Mouse (Mus musculus): ENCODE measurements at regions not wholly inside any gene's neighbourhood (a gene's known extent, or its start where the extent isn't known, plus 50 kb on each side); places are given as distances from the start of the nearest gene placed in this dataset.

DNA sequence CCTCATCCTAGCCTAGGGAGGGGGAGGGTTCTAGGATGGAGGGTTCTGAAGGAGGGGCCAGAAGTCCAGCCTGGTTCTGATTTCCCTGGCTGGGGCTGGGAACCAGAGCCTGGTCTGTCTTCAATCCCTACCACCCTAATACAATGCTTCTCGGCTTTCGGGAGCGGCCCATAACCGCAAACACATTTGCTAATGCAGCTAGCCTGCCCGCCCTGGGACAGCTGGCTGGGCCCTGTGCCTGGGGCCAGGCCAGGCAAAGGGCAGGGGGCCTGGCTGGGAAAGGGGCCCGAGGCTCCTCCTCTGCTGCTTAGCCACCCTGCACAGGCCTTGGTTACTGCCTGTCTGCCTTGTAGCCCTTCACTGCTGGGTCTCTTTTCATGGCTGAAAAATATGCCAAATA lies 74.9 kb downstream of the Pja1 start:
- Histone ChIP-seq H3K4me2 (ENCODE audit: low read length) (no peak overlapping the region), H3K36me3 (ENCODE audit: control insufficient read depth, insufficient read depth) (no peaks in the 10 kb centered on the region), H3K27me3 (replicated peaks; ENCODE audit: control insufficient read depth, insufficient read depth, low read length) (peaks cover 2% of the 10 kb centered on the region; the same call in 1 of the 2 replicates), H3K9ac (replicated peaks; ENCODE audit: low read depth, low read length) (no peak overlapping the region), H3K4me1 (replicated peaks; ENCODE audit: control insufficient read depth, insufficient read depth, low read length) (0 out of 2 replicates have a peak, but pooled peaks cover under 1% of the 10 kb centered on the region), H3K9me3 (ENCODE audit: control insufficient read depth, low read length) (no peaks in the 10 kb centered on the region), H3K4me3 (replicated peaks; ENCODE audit: low read length) (no peak overlapping the region), H3K27ac (ENCODE audit: low read length) (no peak overlapping the region)
- 59% methylated on average over 6 of the region's 6 CpGs for WGBS
- no peak for ATAC-seq

DNA sequence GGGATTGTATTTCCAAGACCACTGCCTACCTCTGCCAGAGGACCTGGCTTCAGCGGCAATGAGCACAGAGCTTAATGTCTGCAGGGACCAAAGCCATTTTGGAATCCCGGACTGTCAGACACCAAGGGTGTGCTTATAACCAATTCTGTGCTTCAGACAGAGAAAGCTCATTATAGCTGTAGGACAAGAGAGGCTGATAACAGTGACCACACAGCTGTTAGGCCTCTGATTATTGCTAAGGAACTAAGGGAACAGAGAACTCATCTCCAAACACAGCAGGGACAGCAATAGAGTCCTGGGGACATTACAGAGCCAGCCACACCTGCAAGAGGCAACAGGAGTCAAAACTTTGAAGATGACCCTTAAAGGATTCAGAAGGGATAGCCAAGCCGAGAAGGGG lies 76.0 kb downstream of the Pja1 start:
- Histone ChIP-seq H3K9ac (replicated peaks; ENCODE audit: low read depth, low read length) (no peak overlapping the region), H3K4me1 (replicated peaks; ENCODE audit: control insufficient read depth, insufficient read depth, low read length) (0 out of 2 replicates have a peak, but pooled peaks cover 2% of the 10 kb centered on the region), H3K36me3 (ENCODE audit: control insufficient read depth, insufficient read depth) (no peaks in the 10 kb centered on the region), H3K4me2 (ENCODE audit: low read length) (no peak overlapping the region), H3K27me3 (replicated peaks; ENCODE audit: control insufficient read depth, insufficient read depth, low read length) (peaks cover 2% of the 10 kb centered on the region; the same call in 1 of the 2 replicates), H3K9me3 (ENCODE audit: control insufficient read depth, low read length) (no peaks in the 10 kb centered on the region), H3K4me3 (replicated peaks; ENCODE audit: low read length) (no peak overlapping the region), H3K27ac (ENCODE audit: low read length) (no peak overlapping the region)
- 84% methylated on average over 3 of the region's 3 CpGs for WGBS
- ATAC-seq: no peak

DNA sequence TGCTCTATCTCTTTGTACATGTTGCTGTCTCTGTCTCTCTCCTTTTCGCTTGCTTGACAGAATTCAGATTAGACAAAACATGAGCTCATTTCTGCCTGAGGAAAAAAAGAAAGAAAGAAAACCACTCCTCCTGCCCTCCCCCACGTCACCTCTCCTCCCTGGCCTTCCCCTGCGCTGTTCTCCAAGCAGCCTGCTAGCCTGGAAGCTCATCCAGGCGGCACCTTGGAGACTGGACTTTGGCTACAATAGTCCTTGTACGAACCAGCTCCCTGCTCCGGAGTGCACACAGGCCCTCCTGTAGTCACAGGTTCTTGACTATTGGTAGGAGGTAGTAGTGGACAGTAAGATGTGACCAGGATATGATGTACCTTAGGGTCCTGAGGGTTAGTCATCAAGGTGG lies 79.4 kb downstream of the Pja1 start:
- Histone ChIP-seq H3K27ac (ENCODE audit: low read length) (no peak overlapping the region), H3K4me2 (ENCODE audit: low read length) (no peak overlapping the region), H3K4me3 (replicated peaks; ENCODE audit: low read length) (no peak overlapping the region), H3K36me3 (ENCODE audit: control insufficient read depth, insufficient read depth) (no peaks in the 10 kb centered on the region), H3K9ac (replicated peaks; ENCODE audit: low read depth, low read length) (no peak overlapping the region), H3K27me3 (replicated peaks; ENCODE audit: control insufficient read depth, insufficient read depth, low read length) (peaks cover 7% of the 10 kb centered on the region; the same call in 1 of the 2 replicates), H3K4me1 (replicated peaks; ENCODE audit: control insufficient read depth, insufficient read depth, low read length) (0 out of 2 replicates have a peak, but pooled peaks cover 2% of the 10 kb centered on the region), H3K9me3 (ENCODE audit: control insufficient read depth, low read length) (no peaks in the 10 kb centered on the region)
- 64% methylated on average over 6 of the region's 6 CpGs for WGBS
- ATAC-seq: no peak

DNA sequence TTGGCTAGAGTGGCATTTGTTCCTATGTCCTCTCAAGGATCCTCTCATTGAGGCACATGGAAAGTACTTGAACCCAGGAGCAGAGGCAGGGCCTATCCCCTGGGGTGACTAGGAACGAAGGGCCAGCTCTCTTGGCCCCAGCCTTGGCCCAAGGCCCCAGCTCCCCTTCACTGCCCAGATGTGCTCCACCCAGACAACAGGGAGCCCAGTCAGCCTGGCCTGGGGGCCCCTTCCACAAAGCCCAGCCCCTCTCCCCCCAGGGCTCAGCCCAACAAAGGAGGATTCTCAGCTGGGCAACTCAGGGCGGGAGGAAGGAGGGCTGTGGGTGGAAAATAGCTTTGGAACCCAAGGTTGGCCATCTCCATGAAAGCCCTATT lies 80.6 kb downstream of the Pja1 start:
- Histone ChIP-seq H3K4me3 (replicated peaks; ENCODE audit: low read length) (no peak overlapping the region), H3K9ac (replicated peaks; ENCODE audit: low read depth, low read length) (no peak overlapping the region), H3K27ac (ENCODE audit: low read length) (no peak overlapping the region), H3K4me1 (replicated peaks; ENCODE audit: control insufficient read depth, insufficient read depth, low read length) (0 out of 2 replicates have a peak, but pooled peaks cover 2% of the 10 kb centered on the region), H3K27me3 (replicated peaks; ENCODE audit: control insufficient read depth, insufficient read depth, low read length) (peaks cover 7% of the 10 kb centered on the region; the same call in 1 of the 2 replicates), H3K9me3 (ENCODE audit: control insufficient read depth, low read length) (no peaks in the 10 kb centered on the region), H3K36me3 (ENCODE audit: control insufficient read depth, insufficient read depth) (no peaks in the 10 kb centered on the region), H3K4me2 (ENCODE audit: low read length) (no peak overlapping the region)
- ATAC-seq: no peak
- 70% methylated on average over 2 of the region's 2 CpGs for WGBS

DNA sequence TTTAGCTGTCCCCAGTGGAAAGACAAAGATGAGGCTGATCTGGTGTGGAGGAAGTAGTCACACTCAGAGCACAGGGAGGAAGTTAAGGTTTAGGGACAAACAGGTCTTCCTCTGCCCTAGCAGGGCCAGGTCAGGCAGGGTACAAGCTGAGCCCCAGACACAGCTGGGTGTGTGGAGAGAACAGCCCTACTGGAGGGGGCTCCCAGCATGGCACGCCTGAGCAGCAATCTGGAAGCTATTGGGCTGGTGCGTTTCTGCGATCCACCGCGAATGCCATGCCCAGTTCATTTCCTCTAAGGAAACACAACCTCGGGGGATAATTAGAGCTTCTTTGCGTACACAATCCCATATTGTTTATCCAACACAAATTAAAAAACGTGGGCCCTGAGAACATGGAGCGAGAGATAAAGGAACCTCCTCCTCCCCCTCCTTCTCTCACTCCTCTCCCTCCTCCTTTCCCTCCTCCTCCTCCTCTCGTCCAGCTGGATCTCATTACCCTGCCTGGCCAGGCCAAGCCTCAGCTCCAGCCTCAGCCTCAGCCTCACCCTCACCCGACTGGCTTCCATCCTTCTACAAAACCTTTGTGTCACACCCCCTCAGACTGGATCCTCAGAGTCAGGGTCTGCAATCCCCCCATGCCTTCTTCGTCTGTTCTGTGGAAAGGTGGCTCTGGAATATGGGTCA lies 81.2 kb downstream of the Pja1 start:
- Histone ChIP-seq H3K4me3 (replicated peaks; ENCODE audit: low read length) (no peak overlapping the region), H3K4me1 (replicated peaks; ENCODE audit: control insufficient read depth, insufficient read depth, low read length) (0 out of 2 replicates have a peak, but pooled peaks cover 2% of the 10 kb centered on the region), H3K36me3 (ENCODE audit: control insufficient read depth, insufficient read depth) (no peaks in the 10 kb centered on the region), H3K27me3 (replicated peaks; ENCODE audit: control insufficient read depth, insufficient read depth, low read length) (peaks cover 7% of the 10 kb centered on the region; the same call in 1 of the 2 replicates), H3K27ac (ENCODE audit: low read length) (no peak overlapping the region), H3K9ac (replicated peaks; ENCODE audit: low read depth, low read length) (no peak overlapping the region), H3K9me3 (ENCODE audit: control insufficient read depth, low read length) (no peaks in the 10 kb centered on the region), H3K4me2 (ENCODE audit: low read length) (no peak overlapping the region)
- 37% methylated on average over 12 of the region's 12 CpGs for WGBS
- ATAC-seq: no peak

DNA sequence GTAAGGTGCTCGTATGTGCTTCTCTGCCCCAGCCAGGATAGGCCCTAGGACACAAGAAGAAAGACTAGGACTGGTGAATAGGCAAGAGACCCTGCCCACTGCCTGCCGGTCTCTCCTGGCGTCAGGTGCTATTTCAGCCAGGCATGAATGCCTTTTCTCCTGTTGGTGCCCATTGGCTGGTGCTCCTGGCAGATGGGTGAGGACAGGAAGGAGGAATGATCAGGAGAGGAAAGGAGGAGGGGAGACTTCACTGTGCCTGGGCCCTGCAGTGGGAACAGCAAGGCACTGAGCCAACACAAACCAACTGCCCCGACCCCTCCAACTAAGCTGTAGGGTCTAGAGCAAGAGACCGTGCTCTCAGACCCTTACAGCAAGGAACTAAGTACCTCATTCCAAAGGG lies 100.4 kb downstream of the Pja1 start:
- Histone ChIP-seq H3K9ac (replicated peaks; ENCODE audit: low read depth, low read length) (no peak overlapping the region), H3K4me2 (ENCODE audit: low read length) (no peak overlapping the region), H3K4me1 (replicated peaks; ENCODE audit: control insufficient read depth, insufficient read depth, low read length) (no peaks in the 10 kb centered on the region), H3K9me3 (ENCODE audit: control insufficient read depth, low read length) (no peaks in the 10 kb centered on the region), H3K4me3 (replicated peaks; ENCODE audit: low read length) (no peak overlapping the region), H3K27ac (ENCODE audit: low read length) (no peak overlapping the region), H3K27me3 (replicated peaks; ENCODE audit: control insufficient read depth, insufficient read depth, low read length) (no peaks in the 10 kb centered on the region), H3K36me3 (ENCODE audit: control insufficient read depth, insufficient read depth) (no peaks in the 10 kb centered on the region)
- 86% methylated on average over 5 of the region's 5 CpGs for WGBS
- ATAC-seq: no peak

DNA sequence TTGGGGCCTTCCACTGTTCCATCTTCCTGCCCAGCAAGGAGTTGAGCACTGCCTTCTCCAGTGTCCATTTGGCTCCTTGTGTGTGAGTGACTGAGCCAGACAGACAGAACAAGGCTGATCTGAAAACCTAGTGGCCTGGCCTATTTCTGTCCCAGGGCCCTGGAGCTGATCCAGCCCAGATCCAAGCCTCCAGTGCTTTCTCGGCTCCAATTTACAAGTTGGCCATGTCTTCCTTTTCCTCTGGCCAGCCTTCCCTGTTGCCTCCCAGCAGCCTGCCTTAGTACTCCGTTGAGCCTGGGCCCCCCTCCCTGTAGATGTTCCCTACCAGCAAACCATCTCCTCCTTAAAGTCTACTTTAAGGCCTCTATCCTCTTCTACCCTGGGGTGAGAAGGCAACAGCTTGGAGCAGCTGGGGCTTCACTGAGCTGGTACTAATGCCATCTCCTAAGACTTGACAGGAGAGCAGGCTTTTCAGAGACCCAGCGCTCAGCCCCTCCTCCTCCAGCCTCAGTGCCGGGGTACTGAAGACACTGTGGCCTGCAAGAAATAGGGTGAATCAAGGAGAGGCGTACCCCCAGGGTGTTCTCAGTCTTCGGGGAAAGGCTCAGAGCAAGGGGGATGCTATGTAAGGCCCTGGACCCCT lies 101.7 kb downstream of the Pja1 start:
- H3K27me3 ChIP-seq (replicated peaks; ENCODE audit: control insufficient read depth, insufficient read depth, low read length): no peaks in the 10 kb centered on the region
- WGBS: 65% methylated on average over 6 of the region's 6 CpGs

DNA sequence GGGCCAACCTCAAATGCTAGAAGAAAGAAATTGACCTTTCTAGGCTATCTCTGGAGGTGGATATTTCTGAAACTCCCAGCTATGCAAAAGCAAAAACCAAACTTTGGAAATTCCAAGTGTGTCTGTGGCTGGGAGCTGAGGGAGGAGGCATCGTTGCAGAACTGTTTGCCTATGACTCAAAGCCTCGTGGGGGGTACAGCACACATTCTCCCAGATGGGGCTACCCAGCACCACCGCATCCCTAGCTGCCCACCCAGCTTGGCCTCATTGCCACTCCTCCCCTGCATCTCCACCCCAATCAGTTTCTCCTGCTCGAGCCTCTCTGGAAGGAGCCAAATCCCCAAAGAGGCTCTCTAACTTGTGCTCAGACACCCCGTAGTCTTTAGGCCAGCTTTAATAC lies 107.0 kb downstream of the Pja1 start:
- no peaks in the 10 kb centered on the region for H3K36me3 ChIP-seq (ENCODE audit: control insufficient read depth, insufficient read depth)
- ATAC-seq: no peak
- H3K27ac ChIP-seq (ENCODE audit: low read length): no peak overlapping the region
- no peaks in the 10 kb centered on the region; the same call in 1 of the 2 replicates for H3K27me3 ChIP-seq (replicated peaks; ENCODE audit: control insufficient read depth, insufficient read depth, low read length)
- H3K4me1 ChIP-seq (replicated peaks; ENCODE audit: control insufficient read depth, insufficient read depth, low read length): peaks cover 5% of the 10 kb centered on the region; the same call in 1 of the 2 replicates
- H3K9ac ChIP-seq (replicated peaks; ENCODE audit: low read depth, low read length): no peak overlapping the region
- 75% methylated on average over 5 of the region's 5 CpGs for WGBS
- H3K4me3 ChIP-seq (replicated peaks; ENCODE audit: low read length): no peak overlapping the region
- no peak overlapping the region for H3K4me2 ChIP-seq (ENCODE audit: low read length)
- H3K9me3 ChIP-seq (ENCODE audit: control insufficient read depth, low read length): no peaks in the 10 kb centered on the region

More for the DNA sequence above, 101.7 kb downstream of the Pja1 start:
- Histone ChIP-seq H3K9ac (replicated peaks; ENCODE audit: low read depth, low read length) (no peak overlapping the region), H3K4me1 (replicated peaks; ENCODE audit: control insufficient read depth, insufficient read depth, low read length) (no peaks in the 10 kb centered on the region), H3K36me3 (ENCODE audit: control insufficient read depth, insufficient read depth) (no peaks in the 10 kb centered on the region), H3K9me3 (ENCODE audit: control insufficient read depth, low read length) (no peaks in the 10 kb centered on the region), H3K4me2 (ENCODE audit: low read length) (no peak overlapping the region), H3K27ac (ENCODE audit: low read length) (no peak overlapping the region), H3K4me3 (replicated peaks; ENCODE audit: low read length) (no peak overlapping the region)
- no peak for ATAC-seq

DNA sequence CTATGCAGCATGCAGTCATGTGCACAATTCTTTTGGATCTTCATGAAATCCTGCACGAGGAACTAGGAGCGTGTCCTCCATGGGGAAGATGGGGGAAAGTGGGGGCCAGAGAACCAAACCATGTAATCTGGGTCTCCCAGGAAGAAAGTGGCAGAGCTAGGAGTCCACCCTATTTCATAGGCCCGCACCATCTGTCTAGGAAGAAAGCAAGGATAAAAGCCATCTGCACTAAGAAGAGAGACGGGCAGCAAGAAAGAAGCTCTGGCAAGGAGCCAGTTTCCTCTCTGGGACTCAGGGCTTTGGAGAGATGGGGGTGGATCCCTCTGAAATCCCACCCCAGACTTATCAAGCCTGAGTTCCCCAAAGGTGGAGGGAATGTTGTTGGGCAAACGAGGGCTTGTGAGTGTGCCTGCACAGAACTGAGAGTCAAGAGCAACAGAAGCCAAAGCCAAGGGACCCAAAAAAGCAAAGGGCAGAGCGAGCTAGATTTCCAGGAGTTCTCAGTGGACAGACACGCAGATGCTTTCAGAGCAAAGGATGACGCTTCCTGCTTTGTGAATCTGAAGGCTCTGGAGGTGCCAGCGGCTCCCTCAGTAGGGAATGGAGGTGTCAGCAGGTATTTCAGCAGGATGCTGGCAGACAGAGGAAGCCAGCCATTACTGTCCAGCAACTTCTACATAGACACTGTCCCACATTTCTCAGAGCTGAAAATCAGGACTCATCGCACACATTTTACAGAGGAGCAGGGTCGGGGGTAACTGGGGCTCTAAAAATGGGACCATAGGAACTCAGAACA lies 110.8 kb downstream of the Pja1 start:
- H3K27ac ChIP-seq (ENCODE audit: low read length): peak overlapping the region; percentile 0; the same call in 1 of the 2 replicates
- no peaks in the 10 kb centered on the region for H3K36me3 ChIP-seq (ENCODE audit: control insufficient read depth, insufficient read depth)
- H3K27me3 ChIP-seq (replicated peaks; ENCODE audit: control insufficient read depth, insufficient read depth, low read length): no peaks in the 10 kb centered on the region; the same call in 1 of the 2 replicates
- ATAC-seq: peak; percentile 65
- no peaks in the 10 kb centered on the region for H3K9me3 ChIP-seq (ENCODE audit: control insufficient read depth, low read length)
- H3K9ac ChIP-seq (replicated peaks; ENCODE audit: low read depth, low read length): no peak overlapping the region
- H3K4me3 ChIP-seq (replicated peaks; ENCODE audit: low read length): no peak overlapping the region
- peaks cover 12% of the 10 kb centered on the region; the same call in 1 of the 2 replicates for H3K4me1 ChIP-seq (replicated peaks; ENCODE audit: control insufficient read depth, insufficient read depth, low read length)
- no peak overlapping the region for H3K4me2 ChIP-seq (ENCODE audit: low read length)
- WGBS: 61% methylated on average over 11 of the region's 11 CpGs

Data from forebrain, embryonic 16.5 days (tissue).